Mouse (Mus musculus) kidney, postnatal 10 days (tissue): ENCODE measurements at regions not wholly inside any gene's neighbourhood (a gene's known extent, or its start where the extent isn't known, plus 50 kb on each side); places are given as distances from the start of the nearest gene placed in this dataset.
A peak's percentile ranks its signal among the peaks of the same experiment; 100 is the strongest.
"Not testable (repeated sequence)": the region's sequence is repeated elsewhere in the genome, so short reads cannot be mapped to it uniquely, and the experiment has no call there.

Experiments used
- DNase-seq: peaks from one replicate; pipeline ENCODE4 v3.0.0; 2021; ENCODE audit warnings: mixed read lengths

- no peak for DNase-seq
These were observed 151.9 kb upstream of the Tmc3 start for GRCm38 (mm10) chr7:83432843-83433242.

GRCm38 (mm10) chr7:83433959-83434715, 150.6 kb upstream of the Tmc3 start:
- peak; percentile 28 for DNase-seq

- DNase-seq: peak; percentile 71
These were observed 146.0 kb upstream of the Tmc3 start for GRCm38 (mm10) chr7:83438538-83439393.

GRCm38 (mm10) chr7:83443596-83444278, 141.0 kb upstream of the Tmc3 start:
- peak; percentile 53 for DNase-seq

- DNase-seq: no peak
These were observed 140.5 kb upstream of the Tmc3 start for GRCm38 (mm10) chr7:83444279-83444615.

GRCm38 (mm10) chr7:83445181-83445926, 139.4 kb upstream of the Tmc3 start:
- DNase-seq: no peak

GRCm38 (mm10) chr7:83450346-83450745, 134.4 kb upstream of the Tmc3 start:
- DNase-seq: no peak

- DNase-seq: no peak
These were observed 132.4 kb upstream of the Tmc3 start for GRCm38 (mm10) chr7:83452309-83452708.

GRCm38 (mm10) chr7:83459520-83459919, 125.2 kb upstream of the Tmc3 start:
- DNase-seq: no peak

- DNase-seq: no peak
These were observed 117.7 kb upstream of the Tmc3 start for GRCm38 (mm10) chr7:83467006-83467405.

- DNase-seq: not testable (repeated sequence)
These were observed 114.9 kb upstream of the Tmc3 start for GRCm38 (mm10) chr7:83469856-83470255.

- DNase-seq: no peak
These were observed 113.6 kb upstream of the Tmc3 start for GRCm38 (mm10) chr7:83471111-83471510.

GRCm38 (mm10) chr7:83474471-83474870, 110.3 kb upstream of the Tmc3 start:
- no peak for DNase-seq

GRCm38 (mm10) chr7:83474986-83475385, 109.7 kb upstream of the Tmc3 start:
- no peak for DNase-seq

GRCm38 (mm10) chr7:83475438-83476160, 109.1 kb upstream of the Tmc3 start:
- no peak for DNase-seq

- DNase-seq: no peak
These were observed 108.6 kb upstream of the Tmc3 start for GRCm38 (mm10) chr7:83476161-83476495.

GRCm38 (mm10) chr7:83476861-83477260, 107.9 kb upstream of the Tmc3 start:
- DNase-seq: no peak

- DNase-seq: peak; percentile 23
These were observed 107.0 kb upstream of the Tmc3 start for GRCm38 (mm10) chr7:83477661-83478121.

- no peak for DNase-seq
These were observed 103.1 kb upstream of the Tmc3 start for GRCm38 (mm10) chr7:83481655-83482054.

GRCm38 (mm10) chr7:83482254-83482653, 102.5 kb upstream of the Tmc3 start:
- no peak for DNase-seq

GRCm38 (mm10) chr7:83482671-83483304, 101.9 kb upstream of the Tmc3 start:
- peak; percentile 13 for DNase-seq
